Mouse (Mus musculus): Measurements from ENCODE around the gene Zfand3.

DNA sequence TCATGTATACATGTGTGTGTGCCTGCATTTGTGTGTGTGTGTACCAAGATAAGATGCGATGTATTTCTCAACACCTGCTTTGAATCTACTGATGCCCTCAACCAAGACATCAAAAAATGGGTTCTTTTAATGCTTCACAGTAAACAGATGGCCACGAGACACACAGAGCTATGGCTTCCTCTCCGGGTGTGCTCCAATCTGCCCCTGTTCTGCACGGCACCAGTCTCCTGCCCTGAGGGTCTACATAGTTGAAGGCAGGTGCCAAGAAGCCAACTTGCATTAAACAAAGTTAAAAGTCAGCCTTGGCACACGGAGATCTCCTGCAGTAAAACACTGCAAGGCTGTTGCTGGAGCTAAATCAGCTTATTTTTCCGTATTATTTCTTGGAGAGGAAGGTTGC lies 236.5 kb downstream of the Zfand3 start:
- TF ChIP-seq CTCF (conservative IDR thresholded peaks at IDR 0.05 in 1 of 2, IDR thresholded peaks at IDR 0.05 in 1 of 2; ENCODE audit: low read depth in 2 of 2, low read length in 2 of 2): no peak
- no peak for TF ChIP-seq POLR2A (IDR thresholded peaks at IDR 0.05; ENCODE audit: low read depth, low read length)
- no peak for TF ChIP-seq EP300 (IDR thresholded peaks at IDR 0.05; ENCODE audit: low read length)
- TF ChIP-seq E2F4 (IDR thresholded peaks at IDR 0.05; ENCODE audit: insufficient replicate concordance, low read depth, low read length): no peak
- TF ChIP-seq RAD21 (IDR thresholded peaks at IDR 0.05; ENCODE audit: low read depth, low read length): no peak
- no peak for TF ChIP-seq JUND (conservative IDR thresholded peaks at IDR 0.05; ENCODE audit: low read depth, low read length)
- no peak for TF ChIP-seq HCFC1 (IDR thresholded peaks at IDR 0.05; ENCODE audit: low read depth, low read length)
- TF ChIP-seq ZNF384 (IDR thresholded peaks at IDR 0.05; ENCODE audit: low read depth, low read length): no peak
- TF ChIP-seq ZKSCAN1 (IDR thresholded peaks at IDR 0.05; ENCODE audit: borderline replicate concordance, low read depth, low read length): no peak
